Mouse (Mus musculus) forebrain, postnatal 0 days (tissue): ENCODE data around the gene Shisal2a. TPM values are rescaled to one million over a fixed set of nuclear protein-coding genes. Genes with fewer than 3 reads are reported as not detected.

ENCODE experiments used
- ATAC-seq: fragments of 200-750 bp; cut with Nextera tagmentation; 2 replicates; pipeline ENCODE4 v1.8.0; 2017; ENCODE audit warnings: mild to moderate bottlenecking, moderate library complexity
- DNase-seq: peaks from one replicate; pipeline ENCODE4 v3.0.0-alpha.2; 2015
- H3K27ac ChIP-seq: fragments of 300-500 bp; sonication (generic); 2 replicates; pipeline ENCODE4 v1.5.1; 2014; ENCODE audit warnings: low read depth, mild to moderate bottlenecking, antibody characterized with exemption, low read length, moderate library complexity, mixed read lengths
- H3K27me3 ChIP-seq: fragments of 300-500 bp; sonication (generic); 2 replicates; pipeline ENCODE4 v1.6.1; 2014; ENCODE audit warnings: mild to moderate bottlenecking, low read length, mixed read lengths; ENCODE audit not compliant: insufficient read depth
- H3K36me3 ChIP-seq: fragments of 300-500 bp; sonication (generic); 2 replicates; pipeline ENCODE4 v1.6.1; 2014; ENCODE audit warnings: mild to moderate bottlenecking, moderate library complexity; ENCODE audit not compliant: insufficient read depth
- H3K4me1 ChIP-seq: fragments of 300-500 bp; sonication (generic); 2 replicates; pipeline ENCODE4 v1.6.1; 2014; ENCODE audit warnings: antibody characterized with exemption; ENCODE audit not compliant: insufficient read depth
- H3K4me2 ChIP-seq: fragments of 300-500 bp; sonication (generic); 2 replicates; pipeline ENCODE4 v1.6.1; 2014; ENCODE audit warnings: low read depth, mild to moderate bottlenecking, moderate library complexity
- H3K4me3 ChIP-seq: fragments of 300-500 bp; sonication (generic); 2 replicates; pipeline ENCODE4 v1.5.1; 2014; ENCODE audit warnings: low read depth, low read length, mixed read lengths
- H3K9ac ChIP-seq: fragments of 300-500 bp; sonication (generic); 2 replicates; pipeline ENCODE4 v1.6.1; 2014; ENCODE audit warnings: mild to moderate bottlenecking
- H3K9me3 ChIP-seq: fragments of 300-500 bp; sonication (generic); 2 replicates; pipeline ENCODE4 v1.6.1; 2016; ENCODE audit warnings: low read length
- CTCF ChIP-seq: sonication (generic); IDR thresholded peaks from 2 replicates; pipeline ENCODE4 v1.5.1; 2016; ENCODE audit warnings: antibody characterized with exemption, control low read depth, low read depth
- WGBS: fragments of 180-500 bp; shearing (Covaris S2); extraction: QIAGEN DNeasy Blood & Tissue Kit; methylation state at CpG from one replicate; pipeline ENCODE4 v1.1.7; 2014; 5-methylcytosine and 5-hydroxymethylcytosine counted together
- polyA plus RNA-seq: library from polyadenylated mRNA; unstranded; fragments of >200 nt; fragmentation: Nextera tagmentation; extraction: Ambion mirVana; gene quantifications from 2 replicates; pipeline ENCODE4 v1.2.1, GENCODE M21; 2015
- total RNA-seq: library from RNA; depleted of rRNA; stranded (reverse); fragments of >200 nt; gene quantifications from 2 replicates; pipeline ENCODE4 v1.2.3, GENCODE M21; 2014

Gene Shisal2a
- total and polyA plus RNA-seq, 2 experiments from 2014 or later = 1.9 to 4.9 TPM

GRCm38 (mm10) chr4:108407621-108408020 lies 24.5 kb upstream of the Shisal2a start:
- H3K4me1 ChIP-seq = no peaks in the 10 kb centered on the region
- no peaks in the 10 kb centered on the region for H3K27me3 ChIP-seq
- H3K9me3 ChIP-seq = no peaks in the 10 kb centered on the region
- TF ChIP-seq CTCF = no peak
- no peak overlapping the region for H3K9ac ChIP-seq
- DNase-seq = no peak
- 38% methylated on average over 8 of the region's 8 CpGs for WGBS
- no peak overlapping the region for H3K4me3 ChIP-seq
- peaks cover 3% of the 10 kb centered on the region; the same call in 1 of the 2 replicates for H3K36me3 ChIP-seq
- no peak for ATAC-seq
- no peak overlapping the region for H3K27ac ChIP-seq
- H3K4me2 ChIP-seq = no peak overlapping the region

GRCm38 (mm10) chr4:108406861-108407401 lies 23.8 kb upstream of the Shisal2a start, which contains the start of gene Gpx7:
Gene Gpx7, minus strand, starts transcription at chr4:108406961.
- Histone ChIP-seq H3K4me3 (peak within 1 kb of the TSS; percentile 48), H3K4me1 (no peaks in the 10 kb centered on the region), H3K27ac (peak within 1 kb of the TSS; percentile 59), H3K9ac (peak within 1 kb of the TSS; percentile 71), H3K9me3 (no peaks in the 10 kb centered on the region), H3K36me3 (peaks cover 3% of the 10 kb centered on the region; the same call in 1 of the 2 replicates), H3K4me2 (peak within 1 kb of the TSS; percentile 89), H3K27me3 (no peaks in the 10 kb centered on the region)
- ATAC-seq = peak; percentile 47
- TF ChIP-seq CTCF = no peak
- peak; percentile 34 for DNase-seq
- WGBS = 8% methylated on average over 15 of the region's 15 CpGs

GRCm38 (mm10) chr4:108406138-108406860 lies 23.1 kb upstream of the Shisal2a start:
- ATAC-seq (peak; percentile 88), DNase-seq (peak; percentile 67)
- WGBS = 3% methylated on average over 52 of the region's 52 CpGs
- no peak for TF ChIP-seq CTCF
- peak overlapping the region; percentile 59 for H3K27ac ChIP-seq
- no peaks in the 10 kb centered on the region for H3K4me1 ChIP-seq
- no peaks in the 10 kb centered on the region for H3K27me3 ChIP-seq
- H3K9me3 ChIP-seq = no peaks in the 10 kb centered on the region
- peak overlapping the region; percentile 89 for H3K4me2 ChIP-seq
- peak overlapping the region; percentile 48 for H3K4me3 ChIP-seq
- peak overlapping the region; percentile 71 for H3K9ac ChIP-seq
- H3K36me3 ChIP-seq = peaks cover 3% of the 10 kb centered on the region; the same call in 1 of the 2 replicates

- Histone ChIP-seq H3K4me1 (no peaks in the 10 kb centered on the region), H3K4me2 (peak overlapping the region; percentile 89), H3K4me3 (peak overlapping the region; percentile 48), H3K36me3 (peaks cover 3% of the 10 kb centered on the region; the same call in 1 of the 2 replicates), H3K9me3 (no peaks in the 10 kb centered on the region), H3K27ac (peak overlapping the region; percentile 59), H3K27me3 (no peaks in the 10 kb centered on the region), H3K9ac (peak overlapping the region; percentile 71)
- DNase-seq (no peak), ATAC-seq (peak; percentile 76)
- 78% methylated on average over 3 of the region's 3 CpGs for WGBS
- no peak for TF ChIP-seq CTCF
These were observed 22.6 kb upstream of the Shisal2a start for GRCm38 (mm10) chr4:108405766-108406137.

GRCm38 (mm10) chr4:108403861-108404635 lies 20.9 kb upstream of the Shisal2a start:
- no peak overlapping the region for H3K4me3 ChIP-seq
- no peak overlapping the region for H3K9ac ChIP-seq
- no peak for TF ChIP-seq CTCF
- H3K4me2 ChIP-seq = no peak overlapping the region
- no peaks in the 10 kb centered on the region for H3K27me3 ChIP-seq
- H3K27ac ChIP-seq = no peak overlapping the region
- H3K9me3 ChIP-seq = no peaks in the 10 kb centered on the region
- no peaks in the 10 kb centered on the region for H3K4me1 ChIP-seq
- WGBS = 86% methylated on average over 8 of the region's 8 CpGs
- no peak for ATAC-seq
- peaks cover 3% of the 10 kb centered on the region; the same call in 1 of the 2 replicates for H3K36me3 ChIP-seq
- no peak for DNase-seq

GRCm38 (mm10) chr4:108400395-108400794 lies 17.2 kb upstream of the Shisal2a start:
- H3K4me3 ChIP-seq = no peak overlapping the region
- ATAC-seq (no peak), DNase-seq (no peak)
- H3K36me3 ChIP-seq = peaks cover 3% of the 10 kb centered on the region; the same call in 1 of the 2 replicates
- no peaks in the 10 kb centered on the region for H3K27me3 ChIP-seq
- no peak overlapping the region for H3K4me2 ChIP-seq
- TF ChIP-seq CTCF = no peak
- no peaks in the 10 kb centered on the region for H3K9me3 ChIP-seq
- no peaks in the 10 kb centered on the region for H3K4me1 ChIP-seq
- no peak overlapping the region for H3K9ac ChIP-seq
- 88% methylated on average over 10 of the region's 10 CpGs for WGBS
- no peak overlapping the region for H3K27ac ChIP-seq
